Mouse (Mus musculus) neural tube, embryonic 12.5 days (tissue): ENCODE results near the gene Foxj3. TPM values are rescaled to one million over a fixed set of nuclear protein-coding genes. Genes with fewer than 3 reads are reported as not detected.
"Not testable (repeated sequence)": the region's sequence is repeated elsewhere in the genome, so short reads cannot be mapped to it uniquely, and the experiment has no call there.

Experiments
- ATAC-seq: fragments of 200-750 bp; cut with Nextera tagmentation; 2 replicates; pipeline ENCODE4 v1.8.0; 2017; ENCODE audit warnings: low read depth, mild to moderate bottlenecking, moderate TSS enrichment, moderate library complexity; ENCODE audit not compliant: low FRiP score
- H3K27ac ChIP-seq: fragments of 300-500 bp; sonication (generic); 2 replicates; pipeline ENCODE4 v1.5.1; 2016
- H3K27me3 ChIP-seq: fragments of 300-500 bp; sonication (generic); replicated peaks from 2 replicates; pipeline ENCODE4 v1.6.1; 2016; ENCODE audit warnings: mild to moderate bottlenecking
- H3K36me3 ChIP-seq: fragments of 300-500 bp; sonication (generic); 2 replicates; pipeline ENCODE4 v1.6.1; 2016; ENCODE audit warnings: mild to moderate bottlenecking
- H3K4me1 ChIP-seq: fragments of 300-500 bp; sonication (generic); 2 replicates; pipeline ENCODE4 v1.6.1; 2016
- H3K4me2 ChIP-seq: fragments of 300-500 bp; sonication (generic); replicated peaks from 2 replicates; pipeline ENCODE4 v1.6.1; 2016; ENCODE audit warnings: mild to moderate bottlenecking
- H3K4me3 ChIP-seq: fragments of 300-500 bp; sonication (generic); 2 replicates; pipeline ENCODE4 v1.5.1; 2016
- H3K9ac ChIP-seq: fragments of 300-500 bp; sonication (generic); 2 replicates; pipeline ENCODE4 v1.6.1; 2016; ENCODE audit warnings: mild to moderate bottlenecking
- H3K9me3 ChIP-seq: fragments of 300-500 bp; sonication (generic); 2 replicates; pipeline ENCODE4 v1.6.1; 2016; ENCODE audit warnings: mild to moderate bottlenecking
- WGBS: fragments of 180-500 bp; shearing (Covaris S2); methylation state at CpG from one replicate; pipeline ENCODE4 v1.1.7; 2016; 5-methylcytosine and 5-hydroxymethylcytosine counted together
- polyA plus RNA-seq: library from polyadenylated mRNA; unstranded; fragments of >200 nt; fragmentation: Nextera tagmentation; extraction: Ambion mirVana; gene quantifications from 2 replicates; pipeline ENCODE4 v1.2.1, GENCODE M21; 2016

The Foxj3 gene
- polyA plus RNA-seq, 1 experiment from 2014 or later: 25.2 TPM

DNA sequence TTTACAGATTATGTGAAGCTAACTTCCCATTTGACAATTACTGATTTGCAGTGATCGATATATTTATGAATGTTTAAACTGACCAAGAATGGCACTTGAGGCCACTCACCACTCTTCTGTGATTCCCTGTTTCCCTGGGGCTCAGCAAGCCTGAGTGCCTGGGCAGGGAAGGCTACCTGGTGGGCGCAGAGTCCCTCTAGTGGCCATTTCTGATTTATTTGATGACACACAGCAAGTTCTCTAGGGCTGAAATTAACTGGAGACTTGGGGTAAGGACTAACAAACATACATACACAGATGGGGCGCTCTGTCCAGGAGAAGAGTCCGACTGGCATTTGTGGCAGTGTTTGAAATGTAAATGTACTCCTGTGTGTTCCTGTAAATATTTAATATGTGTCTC lies 91.6 kb downstream of the Foxj3 start:
- not testable (repeated sequence) for H3K9me3 ChIP-seq, H3K4me2 ChIP-seq, H3K9ac ChIP-seq, H3K27ac ChIP-seq, ATAC-seq, H3K4me3 ChIP-seq, H3K27me3 ChIP-seq
- Histone ChIP-seq H3K4me1 (peaks cover 16% of the 10 kb centered on the region), H3K36me3 (peaks cover 30% of the 10 kb centered on the region)
- 86% methylated on average over 4 of the region's 4 CpGs for WGBS

DNA sequence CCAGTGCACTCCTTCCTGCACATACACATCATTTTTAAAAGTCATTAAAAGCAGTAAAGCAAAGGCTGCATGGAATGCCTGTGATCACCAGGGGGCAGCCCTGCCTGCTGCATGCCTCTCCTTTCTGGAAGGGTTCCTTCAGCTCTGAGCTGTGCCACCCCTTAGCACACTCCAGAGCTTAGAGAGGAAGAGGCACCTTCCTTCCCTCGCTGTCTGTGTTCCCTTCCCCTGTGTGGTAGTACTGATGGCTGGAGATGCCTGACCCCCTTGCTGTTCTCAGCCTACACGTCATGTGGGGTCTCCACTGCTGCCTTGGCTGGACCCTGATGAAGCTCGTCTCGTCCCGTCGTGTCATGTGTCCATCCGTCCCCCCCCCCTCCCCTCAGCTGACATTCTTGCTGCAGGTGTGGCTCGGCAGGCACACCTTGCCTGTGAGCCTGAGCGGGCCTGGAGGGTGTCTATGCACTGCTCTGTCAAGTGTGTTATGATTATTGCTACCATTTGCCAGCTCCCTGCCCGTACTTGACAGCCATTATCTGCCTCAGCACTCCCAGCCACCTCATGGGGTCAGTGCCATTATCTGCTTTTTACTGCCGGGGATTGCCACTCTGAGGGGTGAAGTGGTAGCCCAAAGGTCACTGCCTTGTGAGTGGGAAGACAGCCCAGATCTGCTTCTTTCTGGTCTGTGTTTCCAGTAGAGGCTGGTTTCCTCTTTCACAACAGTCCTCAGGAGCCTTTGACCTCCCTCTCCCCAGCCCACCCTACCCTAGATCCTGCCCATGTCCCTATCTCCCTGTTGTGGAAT lies 94.5 kb downstream of the Foxj3 start:
- Histone ChIP-seq H3K9me3 (no peaks in the 10 kb centered on the region), H3K9ac (no peak overlapping the region), H3K4me3 (no peak overlapping the region), H3K36me3 (peaks cover 17% of the 10 kb centered on the region), H3K27me3 (no peaks in the 10 kb centered on the region), H3K27ac (no peak overlapping the region), H3K4me1 (peaks cover 23% of the 10 kb centered on the region), H3K4me2 (no peak overlapping the region)
- ATAC-seq: peak; percentile 38; the same call in 1 of the 2 replicates
- WGBS: 59% methylated on average over 11 of the region's 11 CpGs

DNA sequence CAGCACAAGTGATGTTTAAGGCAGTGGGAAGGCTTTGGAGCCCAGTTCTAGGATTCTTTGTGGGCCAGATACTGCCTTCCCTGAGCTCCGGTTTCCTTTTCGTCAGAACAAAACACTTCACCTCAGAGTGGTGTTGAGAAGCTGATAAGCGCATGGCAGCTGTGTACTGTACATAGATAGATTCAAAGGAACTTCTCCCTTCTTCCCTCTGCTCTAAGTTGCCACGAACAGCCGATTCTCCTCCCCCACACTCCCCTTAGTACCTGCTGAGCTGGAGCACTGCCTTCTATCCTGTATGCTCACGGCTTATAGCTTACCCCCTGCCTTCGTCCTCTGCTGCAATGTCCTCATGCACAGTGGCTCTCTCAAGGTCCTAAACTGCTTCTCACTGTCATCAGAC lies 95.9 kb downstream of the Foxj3 start:
- no peaks in the 10 kb centered on the region for H3K9me3 ChIP-seq
- peaks cover 11% of the 10 kb centered on the region for H3K36me3 ChIP-seq
- no peak overlapping the region for H3K4me3 ChIP-seq
- no peak overlapping the region for H3K9ac ChIP-seq
- ATAC-seq: 0 out of 2 replicates have a peak, but pooled peaks have one; percentile 4
- peaks cover 23% of the 10 kb centered on the region for H3K4me1 ChIP-seq
- no peak overlapping the region for H3K4me2 ChIP-seq
- H3K27me3 ChIP-seq: no peaks in the 10 kb centered on the region
- no peak overlapping the region for H3K27ac ChIP-seq
- WGBS: 56% methylated on average over 7 of the region's 7 CpGs

DNA sequence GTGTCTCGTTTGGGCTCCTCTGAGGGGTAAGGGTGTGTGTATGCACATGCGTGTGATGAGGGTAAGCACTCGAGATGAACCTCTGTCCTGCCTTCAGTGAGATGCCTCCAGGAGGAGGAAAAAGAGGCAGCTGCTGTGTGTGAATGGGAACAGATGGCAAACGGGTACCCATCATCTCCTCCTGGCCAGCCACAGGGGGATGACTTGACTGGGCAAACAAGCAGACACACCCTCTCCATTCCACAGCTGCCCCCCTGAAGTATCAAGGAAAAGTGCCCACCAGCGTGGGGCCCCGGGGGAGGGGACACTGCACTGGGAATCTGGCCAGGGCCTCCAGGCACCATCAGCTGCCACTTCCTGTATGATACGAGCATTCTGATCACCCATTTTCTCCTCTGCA lies 96.5 kb downstream of the Foxj3 start:
- WGBS: 48% methylated on average over 7 of the region's 7 CpGs
- Histone ChIP-seq H3K4me3 (no peak overlapping the region), H3K27ac (no peak overlapping the region)

DNA sequence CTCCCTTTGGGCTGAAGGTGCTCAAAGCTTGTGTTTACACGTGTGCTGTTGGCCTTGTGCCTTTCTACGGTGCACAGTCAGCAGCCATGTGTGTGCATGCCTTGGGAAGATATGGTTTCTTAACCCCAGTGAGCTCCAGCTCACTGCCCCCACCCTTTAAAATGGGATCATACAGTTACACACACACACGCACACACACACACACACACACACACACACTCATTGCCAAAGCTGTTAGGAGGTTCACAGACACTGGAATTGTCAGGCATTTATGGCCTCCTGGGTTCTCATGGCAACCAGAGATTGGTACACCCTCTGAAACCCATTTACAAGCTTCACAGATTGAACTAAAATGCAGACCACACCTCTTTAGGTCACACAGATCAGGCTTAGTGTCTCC lies 97.1 kb downstream of the Foxj3 start:
- no peak for ATAC-seq

More for the DNA sequence above, 96.5 kb downstream of the Foxj3 start:
- no peak overlapping the region for H3K9ac ChIP-seq
- no peaks in the 10 kb centered on the region for H3K9me3 ChIP-seq
- H3K4me2 ChIP-seq: no peak overlapping the region
- peak; percentile 35 for ATAC-seq
- no peaks in the 10 kb centered on the region for H3K27me3 ChIP-seq
- H3K36me3 ChIP-seq: peaks cover 11% of the 10 kb centered on the region
- peaks cover 23% of the 10 kb centered on the region for H3K4me1 ChIP-seq

DNA sequence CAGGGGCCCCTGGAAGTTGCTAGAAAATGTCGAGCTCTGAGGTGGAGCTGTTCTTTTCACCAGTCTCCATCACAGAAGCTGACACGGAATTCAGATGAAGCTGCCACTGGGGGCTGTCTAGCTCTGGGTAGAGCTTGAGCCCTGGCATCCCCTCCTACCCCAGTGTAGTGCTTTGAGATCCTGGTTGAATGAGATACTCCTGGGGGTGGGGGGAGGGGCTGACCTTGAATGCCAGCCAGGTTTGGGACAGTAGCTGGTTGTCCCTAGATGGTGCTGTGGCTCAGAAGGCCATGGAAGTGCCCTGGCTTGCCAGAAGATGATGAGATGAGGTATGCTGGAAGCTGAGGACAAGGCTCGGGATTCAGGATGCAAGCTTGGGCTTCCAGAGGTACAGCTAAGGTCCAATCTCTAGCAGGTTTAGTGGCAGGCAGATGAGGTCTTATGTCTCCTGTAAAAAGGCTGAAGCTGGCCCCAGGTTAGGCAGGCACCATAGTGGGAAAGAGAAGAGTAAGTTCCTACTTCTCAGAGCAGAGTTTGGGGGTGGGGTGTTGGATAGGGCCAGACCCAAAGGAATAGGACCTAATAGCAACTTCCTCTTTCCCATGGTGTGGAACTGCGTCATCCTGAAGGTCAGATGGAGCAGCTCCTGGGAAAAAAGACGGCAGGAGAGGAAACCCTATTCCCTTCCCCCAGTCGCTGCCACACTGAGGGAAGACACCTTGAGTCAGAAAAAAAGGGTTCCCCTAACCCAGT lies 98.3 kb downstream of the Foxj3 start:
- Histone ChIP-seq H3K27ac (no peak overlapping the region), H3K9ac (no peak overlapping the region), H3K36me3 (peaks cover 2% of the 10 kb centered on the region; the same call in 1 of the 2 replicates), H3K4me3 (no peak overlapping the region), H3K27me3 (no peaks in the 10 kb centered on the region), H3K4me2 (no peak overlapping the region), H3K9me3 (no peaks in the 10 kb centered on the region), H3K4me1 (peaks cover 23% of the 10 kb centered on the region)
- WGBS: 78% methylated on average over 6 of the region's 6 CpGs
- ATAC-seq: no peak

More for the DNA sequence above, 97.1 kb downstream of the Foxj3 start:
- Histone ChIP-seq H3K36me3 (peaks cover 11% of the 10 kb centered on the region), H3K27ac (no peak overlapping the region), H3K27me3 (no peaks in the 10 kb centered on the region), H3K4me1 (peaks cover 23% of the 10 kb centered on the region), H3K4me3 (no peak overlapping the region), H3K9ac (no peak overlapping the region; the same call in 1 of the 2 replicates), H3K4me2 (no peak overlapping the region), H3K9me3 (no peaks in the 10 kb centered on the region)
- WGBS: 83% methylated on average over 3 of the region's 3 CpGs

DNA sequence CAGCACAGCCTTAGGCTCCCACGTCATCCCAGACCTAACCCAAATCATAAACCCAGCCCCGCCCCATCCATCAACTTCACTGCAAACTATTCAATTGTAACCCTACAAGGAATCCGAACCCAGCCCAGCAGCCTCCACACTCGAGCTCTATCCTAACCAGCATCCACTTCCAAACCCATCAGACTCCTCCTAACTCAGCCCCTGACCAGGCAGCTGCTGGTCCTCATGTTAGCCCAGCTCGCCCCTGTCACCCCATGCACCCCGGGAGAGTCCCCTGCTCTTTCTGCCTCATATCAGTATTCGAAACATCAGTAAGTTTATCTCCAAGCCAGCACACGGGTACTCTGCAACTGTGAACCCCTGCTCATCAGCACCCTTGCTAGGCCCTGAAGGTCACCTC lies 98.9 kb downstream of the Foxj3 start:
- no peaks in the 10 kb centered on the region for H3K27me3 ChIP-seq
- H3K27ac ChIP-seq: no peak overlapping the region
- peaks cover 23% of the 10 kb centered on the region for H3K4me1 ChIP-seq
- no peak overlapping the region for H3K9ac ChIP-seq
- no peak overlapping the region for H3K4me3 ChIP-seq
- no peaks in the 10 kb centered on the region; the same call in 1 of the 2 replicates for H3K36me3 ChIP-seq
- H3K9me3 ChIP-seq: no peaks in the 10 kb centered on the region
- no peak for ATAC-seq
- 78% methylated on average over 8 of the region's 8 CpGs for WGBS
- no peak overlapping the region for H3K4me2 ChIP-seq

DNA sequence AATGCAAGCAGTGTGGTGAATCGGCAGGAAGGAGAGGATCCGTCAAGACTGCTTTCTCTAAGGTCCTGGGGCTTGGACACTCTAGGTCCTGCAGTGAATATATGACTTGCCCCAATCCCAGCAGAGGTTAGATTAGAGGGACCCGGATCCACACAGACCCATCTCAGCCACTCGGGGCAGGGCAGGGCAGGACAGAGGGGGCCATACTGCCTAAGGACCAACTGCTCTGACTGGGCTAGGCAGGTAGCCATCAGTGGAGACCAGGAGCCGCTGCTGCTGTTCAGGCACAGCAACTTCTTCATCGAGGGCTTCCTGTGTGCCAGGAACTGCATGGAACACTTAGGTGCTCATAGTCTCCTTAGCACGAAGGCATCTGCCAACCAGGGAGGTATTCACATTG lies 99.9 kb downstream of the Foxj3 start:
- H3K27me3 ChIP-seq: no peaks in the 10 kb centered on the region
- H3K27ac ChIP-seq: no peak overlapping the region
- no peaks in the 10 kb centered on the region for H3K36me3 ChIP-seq
- no peak overlapping the region for H3K4me3 ChIP-seq
- peaks cover 18% of the 10 kb centered on the region for H3K4me1 ChIP-seq
- H3K9ac ChIP-seq: no peak overlapping the region
- H3K4me2 ChIP-seq: no peak overlapping the region
- no peak for ATAC-seq
- 82% methylated on average over 7 of the region's 7 CpGs for WGBS
- H3K9me3 ChIP-seq: no peaks in the 10 kb centered on the region

DNA sequence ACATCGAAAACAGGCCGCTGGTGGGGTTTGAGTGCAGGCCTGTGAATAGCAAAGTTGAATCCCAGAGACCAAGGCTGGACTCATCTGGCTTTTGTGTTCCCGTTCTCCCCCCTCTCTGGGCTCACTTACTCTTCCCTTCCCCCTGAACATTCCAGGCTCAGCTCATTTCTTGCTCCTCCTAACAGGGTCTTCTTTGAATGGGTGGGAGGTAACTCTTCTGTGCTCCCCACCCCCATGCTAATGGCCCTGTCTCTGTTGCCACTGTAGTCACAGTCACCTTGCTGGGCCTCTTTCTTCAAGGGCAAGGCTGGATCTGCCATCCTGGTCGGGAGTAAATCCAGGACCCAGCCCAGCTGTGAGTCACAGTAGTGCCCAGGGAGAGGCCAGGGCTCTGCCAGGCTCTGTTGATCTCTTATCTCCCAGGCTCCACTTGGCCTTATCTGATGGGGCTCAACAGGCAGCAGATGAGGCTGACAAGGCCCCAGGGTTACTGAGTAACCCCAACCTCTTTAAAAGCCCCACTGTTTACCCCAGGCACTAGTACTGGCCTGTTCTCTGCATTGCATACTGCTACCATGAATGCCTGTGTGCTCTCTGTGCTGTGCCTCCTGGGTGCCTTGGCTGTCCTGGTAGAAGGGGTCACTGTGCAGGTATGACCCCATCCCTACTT lies 100.5 kb downstream of the Foxj3 start, which contains the start of gene Guca2a:
TSS of gene Guca2a (plus strand) at position 529 of the 670 bp plus-strand sequence.
- Histone ChIP-seq H3K4me1 (peaks cover 17% of the 10 kb centered on the region), H3K27me3 (no peaks in the 10 kb centered on the region), H3K27ac (no peak within 1 kb of the TSS), H3K4me3 (no peak within 1 kb of the TSS), H3K9ac (no peak within 1 kb of the TSS), H3K4me2 (no peak within 1 kb of the TSS), H3K9me3 (no peaks in the 10 kb centered on the region), H3K36me3 (no peaks in the 10 kb centered on the region)
- 66% methylated on average over 4 of the region's 4 CpGs for WGBS
- ATAC-seq: no peak

DNA sequence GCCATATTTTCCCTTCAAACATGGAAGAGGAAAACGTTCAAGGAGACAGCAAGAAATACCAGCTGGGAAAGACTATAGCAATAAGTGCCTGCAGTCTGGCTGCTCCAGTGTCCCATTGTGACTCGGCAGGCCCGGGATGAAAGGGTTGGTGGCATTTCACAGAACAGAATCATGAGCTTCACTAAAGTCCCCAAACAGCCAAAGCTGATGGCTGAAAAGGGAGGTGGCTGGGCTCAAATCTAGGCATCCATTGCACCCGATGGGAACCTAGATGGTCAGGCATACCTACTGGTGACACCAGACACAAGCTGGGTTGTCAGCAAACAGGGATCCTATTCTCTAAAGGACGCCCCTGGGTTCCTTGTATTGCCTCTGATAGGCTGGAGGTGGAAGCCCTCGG lies 101.1 kb downstream of the Foxj3 start:
- H3K9ac ChIP-seq: no peak overlapping the region
- no peak overlapping the region for H3K27ac ChIP-seq
- peaks cover 11% of the 10 kb centered on the region for H3K4me1 ChIP-seq
- H3K36me3 ChIP-seq: no peaks in the 10 kb centered on the region
- ATAC-seq: no peak
- H3K9me3 ChIP-seq: 0 out of 2 replicates have a peak, but pooled peaks cover 4% of the 10 kb centered on the region
- H3K27me3 ChIP-seq: no peaks in the 10 kb centered on the region
- WGBS: 80% methylated on average over 6 of the region's 6 CpGs
- no peak overlapping the region for H3K4me3 ChIP-seq
- H3K4me2 ChIP-seq: no peak overlapping the region

DNA sequence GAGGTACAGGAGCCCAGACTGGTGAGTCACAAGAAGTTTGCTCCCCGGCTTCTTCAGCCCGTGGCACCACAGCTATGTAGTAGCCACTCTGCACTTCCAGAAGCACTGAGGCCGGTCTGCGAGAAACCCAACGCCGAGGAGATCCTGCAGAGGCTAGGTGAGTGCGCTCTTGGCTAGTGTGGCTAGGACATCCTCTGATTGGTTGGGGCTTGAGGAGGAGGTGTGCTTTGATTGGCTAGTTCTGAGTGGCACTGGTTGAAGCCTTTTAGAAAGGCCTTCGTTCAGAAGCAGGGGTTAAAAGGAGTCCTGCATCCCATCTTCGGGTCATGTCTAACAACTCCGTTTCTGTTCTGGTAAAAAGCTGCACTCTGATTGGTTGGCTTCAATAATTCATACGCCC lies 101.9 kb downstream of the Foxj3 start:
- H3K4me1 ChIP-seq: 0 out of 2 replicates have a peak, but pooled peaks cover 4% of the 10 kb centered on the region
- ATAC-seq: no peak
- WGBS: 67% methylated on average over 11 of the region's 11 CpGs
- H3K9ac ChIP-seq: no peak overlapping the region
- no peak overlapping the region for H3K27ac ChIP-seq
- no peaks in the 10 kb centered on the region for H3K27me3 ChIP-seq
- H3K9me3 ChIP-seq: 0 out of 2 replicates have a peak, but pooled peaks cover 4% of the 10 kb centered on the region
- no peaks in the 10 kb centered on the region for H3K36me3 ChIP-seq
- H3K4me3 ChIP-seq: no peak overlapping the region
- H3K4me2 ChIP-seq: no peak overlapping the region

DNA sequence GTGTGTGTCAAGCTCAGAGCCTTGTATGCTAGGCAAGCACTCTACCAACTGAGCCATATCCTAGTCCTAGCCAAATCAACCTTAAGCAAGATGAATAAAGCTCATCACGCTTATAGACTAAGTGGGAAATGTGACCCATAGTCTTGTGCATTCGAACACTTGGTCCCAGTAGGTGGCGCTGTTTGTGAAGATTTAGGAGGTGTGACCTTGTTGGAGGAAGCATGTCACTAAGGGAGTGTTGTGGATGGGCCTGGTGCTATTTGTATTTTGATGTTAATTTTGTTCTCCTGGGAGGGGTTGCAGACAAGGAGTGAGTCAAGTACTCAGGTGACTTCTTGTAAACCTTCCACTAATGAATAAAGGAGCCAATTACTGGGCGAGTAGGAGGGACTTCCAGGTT lies 105.9 kb downstream of the Foxj3 start:
- H3K4me2 ChIP-seq: no peak overlapping the region
- no peak overlapping the region for H3K9ac ChIP-seq
- 0 out of 2 replicates have a peak, but pooled peaks cover 4% of the 10 kb centered on the region for H3K9me3 ChIP-seq
- H3K36me3 ChIP-seq: no peaks in the 10 kb centered on the region
- H3K4me1 ChIP-seq: no peaks in the 10 kb centered on the region
- 91% methylated on average over 4 of the region's 4 CpGs for WGBS
- no peak overlapping the region for H3K27ac ChIP-seq
- no peak for ATAC-seq
- no peaks in the 10 kb centered on the region for H3K27me3 ChIP-seq
- no peak overlapping the region for H3K4me3 ChIP-seq
